Mouse (Mus musculus) splenic B cell, adult 2 months (primary cell): ENCODE results near the gene Pitpna.
A peak's percentile ranks its signal among the peaks of the same experiment; 100 is the strongest.

Experiments
- DNase-seq: peaks from one replicate; pipeline ENCODE4 v3.0.0-alpha.2; 2011; ENCODE audit warnings: low read depth, low spot score
- H3K27me3 ChIP-seq: 2 replicates; pipeline ENCODE4 v1.6.1; 2012; ENCODE audit warnings: mild to moderate bottlenecking, low read length, moderate library complexity, mixed read lengths; ENCODE audit not compliant: control insufficient read depth, poor library complexity, insufficient read depth, severe bottlenecking
- H3K36me3 ChIP-seq: 2 replicates; pipeline ENCODE4 v1.6.1; 2012; ENCODE audit warnings: mild to moderate bottlenecking, low read length, moderate library complexity, mixed read lengths; ENCODE audit not compliant: control insufficient read depth, poor library complexity, insufficient read depth, severe bottlenecking

The Pitpna gene

GRCm38 (mm10) chr11:75557142-75557541 lies 30.8 kb upstream of the Pitpna start:
- peaks cover 3% of the 10 kb centered on the region for H3K36me3 ChIP-seq
- DNase-seq = no peak
- H3K27me3 ChIP-seq = no peaks in the 10 kb centered on the region

- Histone ChIP-seq H3K36me3 (peaks cover 7% of the 10 kb centered on the region), H3K27me3 (no peaks in the 10 kb centered on the region)
- DNase-seq = peak; percentile 65
Observed at GRCm38 (mm10) chr11:75558101-75558500, 29.8 kb upstream of the Pitpna start.

GRCm38 (mm10) chr11:75559870-75560504 lies 27.9 kb upstream of the Pitpna start:
- peaks cover 13% of the 10 kb centered on the region for H3K36me3 ChIP-seq
- H3K27me3 ChIP-seq = no peaks in the 10 kb centered on the region
- no peak for DNase-seq

GRCm38 (mm10) chr11:75560530-75561409 lies 27.1 kb upstream of the Pitpna start:
- H3K27me3 ChIP-seq = no peaks in the 10 kb centered on the region
- peaks cover 13% of the 10 kb centered on the region for H3K36me3 ChIP-seq
- peak; percentile 81 for DNase-seq

GRCm38 (mm10) chr11:75561410-75561791 lies 26.5 kb upstream of the Pitpna start:
- no peak for DNase-seq
- Histone ChIP-seq H3K36me3 (peaks cover 13% of the 10 kb centered on the region), H3K27me3 (no peaks in the 10 kb centered on the region)

GRCm38 (mm10) chr11:75562840-75563239 lies 25.1 kb upstream of the Pitpna start:
- Histone ChIP-seq H3K27me3 (no peaks in the 10 kb centered on the region), H3K36me3 (peaks cover 16% of the 10 kb centered on the region)
- DNase-seq = no peak

- DNase-seq = no peak
- H3K27me3 ChIP-seq = no peaks in the 10 kb centered on the region
- H3K36me3 ChIP-seq = peaks cover 16% of the 10 kb centered on the region
Observed at GRCm38 (mm10) chr11:75563851-75564548, 23.9 kb upstream of the Pitpna start.

GRCm38 (mm10) chr11:75565849-75566248 lies 22.0 kb upstream of the Pitpna start:
- no peaks in the 10 kb centered on the region for H3K27me3 ChIP-seq
- peaks cover 19% of the 10 kb centered on the region for H3K36me3 ChIP-seq
- no peak for DNase-seq

- Histone ChIP-seq H3K36me3 (peaks cover 19% of the 10 kb centered on the region), H3K27me3 (no peaks in the 10 kb centered on the region)
- DNase-seq = no peak
Observed at GRCm38 (mm10) chr11:75566276-75567196, 21.4 kb upstream of the Pitpna start.

GRCm38 (mm10) chr11:75567346-75568114 lies 20.4 kb upstream of the Pitpna start:
- no peak for DNase-seq
- peaks cover 19% of the 10 kb centered on the region for H3K36me3 ChIP-seq
- H3K27me3 ChIP-seq = no peaks in the 10 kb centered on the region

GRCm38 (mm10) chr11:75568115-75568511 lies 19.8 kb upstream of the Pitpna start:
- no peaks in the 10 kb centered on the region for H3K27me3 ChIP-seq

GRCm38 (mm10) chr11:75568962-75569361 lies 18.9 kb upstream of the Pitpna start:
- Histone ChIP-seq H3K36me3 (peaks cover 9% of the 10 kb centered on the region), H3K27me3 (no peaks in the 10 kb centered on the region)
- DNase-seq = no peak

More at GRCm38 (mm10) chr11:75568115-75568511, 19.8 kb upstream of the Pitpna start:
- peaks cover 15% of the 10 kb centered on the region for H3K36me3 ChIP-seq
- no peak for DNase-seq

GRCm38 (mm10) chr11:75570375-75571125 lies 17.3 kb upstream of the Pitpna start:
- no peak for DNase-seq
- H3K27me3 ChIP-seq = no peaks in the 10 kb centered on the region

More at GRCm38 (mm10) chr11:75570375-75571125, 17.3 kb upstream of the Pitpna start:
- H3K36me3 ChIP-seq = peaks cover 7% of the 10 kb centered on the region
